Mouse (Mus musculus): Measurements from ENCODE around the gene Prcp. TPM values are rescaled to one million over a fixed set of nuclear protein-coding genes. Genes with fewer than 3 reads are reported as not detected.
"Not testable (repeated sequence)": the region's sequence is repeated elsewhere in the genome, so short reads cannot be mapped to it uniquely, and the experiment has no call there.

The Prcp gene
- total RNA-seq, 2 experiments from 2014 or later, result 5.9 to 7.9 TPM

- TF ChIP-seq CTCF (conservative IDR thresholded peaks at IDR 0.05), result peak; percentile 86
- H3K27ac ChIP-seq, result no peak overlapping the region
- peak; percentile 46 to 70 for DNase-seq (ENCODE audit: low spot score in 2 of 2)
- no peak overlapping the region for H3K4me3 ChIP-seq
These were observed 29.2 kb downstream of the Prcp start for GRCm38 (mm10) chr7:92903360-92904038.

GRCm38 (mm10) chr7:92904285-92904684 is 30.0 kb downstream of the Prcp start:
- H3K4me3 ChIP-seq; H3K27ac ChIP-seq; DNase-seq (ENCODE audit: low spot score in 2 of 2): not testable (repeated sequence)

- Histone ChIP-seq H3K27ac (no peak overlapping the region), H3K4me3 (no peak overlapping the region)
- TF ChIP-seq CTCF (conservative IDR thresholded peaks at IDR 0.05), result no peak
- DNase-seq (ENCODE audit: low spot score in 2 of 2), result no peak
These were observed 46.0 kb downstream of the Prcp start for GRCm38 (mm10) chr7:92920172-92920856.

GRCm38 (mm10) chr7:92920857-92921172 is 46.5 kb downstream of the Prcp start:
- no peak for DNase-seq (ENCODE audit: low spot score in 2 of 2)
- TF ChIP-seq CTCF (conservative IDR thresholded peaks at IDR 0.05), result no peak
- Histone ChIP-seq H3K4me3 (no peak overlapping the region), H3K27ac (no peak overlapping the region)

- peak; percentile 27 for TF ChIP-seq CTCF (conservative IDR thresholded peaks at IDR 0.05)
- Histone ChIP-seq H3K4me3 (no peak overlapping the region), H3K27ac (no peak overlapping the region)
- no peak for DNase-seq (ENCODE audit: low spot score in 2 of 2)
These were observed 58.5 kb downstream of the Prcp start for GRCm38 (mm10) chr7:92932792-92933191.

- not testable (repeated sequence) for H3K4me3 ChIP-seq, H3K27ac ChIP-seq
- DNase-seq (ENCODE audit: low spot score in 2 of 2), result peak; percentile 5 to 16
These were observed 59.2 kb downstream of the Prcp start for GRCm38 (mm10) chr7:92933308-92933948.

- TF ChIP-seq CTCF (conservative IDR thresholded peaks at IDR 0.05), result no peak
- H3K27ac ChIP-seq, result no peak overlapping the region
- H3K4me3 ChIP-seq, result no peak overlapping the region
- no peak for DNase-seq (ENCODE audit: low spot score in 2 of 2)
These were observed 62.5 kb downstream of the Prcp start for GRCm38 (mm10) chr7:92936747-92937146.

- DNase-seq (ENCODE audit: low spot score in 2 of 2), result peak; percentile 6 to 12
- peak; percentile 74 for TF ChIP-seq CTCF (conservative IDR thresholded peaks at IDR 0.05)
- H3K27ac ChIP-seq, result no peak overlapping the region
- no peak overlapping the region for H3K4me3 ChIP-seq
These were observed 63.7 kb downstream of the Prcp start for GRCm38 (mm10) chr7:92937955-92938354.

- Histone ChIP-seq H3K4me3 (no peak overlapping the region), H3K27ac (no peak overlapping the region)
- TF ChIP-seq CTCF (conservative IDR thresholded peaks at IDR 0.05), result no peak
- no peak for DNase-seq (ENCODE audit: low spot score in 2 of 2)
These were observed 65.5 kb downstream of the Prcp start for GRCm38 (mm10) chr7:92939776-92940175.

- DNase-seq (ENCODE audit: low spot score in 2 of 2), result no peak
- no peak for TF ChIP-seq CTCF (conservative IDR thresholded peaks at IDR 0.05)
These were observed 76.5 kb downstream of the Prcp start for GRCm38 (mm10) chr7:92950775-92951174.

GRCm38 (mm10) chr7:92952210-92952609 is 77.9 kb downstream of the Prcp start:
- no peak for TF ChIP-seq CTCF (conservative IDR thresholded peaks at IDR 0.05)
- no peak for DNase-seq (ENCODE audit: low spot score in 2 of 2)
- Histone ChIP-seq H3K4me3 (no peak overlapping the region), H3K27ac (no peak overlapping the region)

More at GRCm38 (mm10) chr7:92950775-92951174, 76.5 kb downstream of the Prcp start:
- Histone ChIP-seq H3K27ac (no peak overlapping the region), H3K4me3 (no peak overlapping the region)

- no peak for TF ChIP-seq CTCF (conservative IDR thresholded peaks at IDR 0.05)
- DNase-seq (ENCODE audit: low spot score in 2 of 2), result no peak
These were observed 85.5 kb downstream of the Prcp start for GRCm38 (mm10) chr7:92959758-92960157.

GRCm38 (mm10) chr7:92961876-92962275 is 87.6 kb downstream of the Prcp start:
- TF ChIP-seq CTCF (conservative IDR thresholded peaks at IDR 0.05), result no peak
- H3K27ac ChIP-seq, result no peak overlapping the region
- H3K4me3 ChIP-seq, result no peak overlapping the region
- no peak for DNase-seq (ENCODE audit: low spot score in 2 of 2)

More at GRCm38 (mm10) chr7:92959758-92960157, 85.5 kb downstream of the Prcp start:
- Histone ChIP-seq H3K4me3 (no peak overlapping the region), H3K27ac (no peak overlapping the region)

Data from layer of hippocampus, adult 2 months (tissue).